Mouse (Mus musculus) liver, embryonic 13.5 days (tissue): ENCODE measurements around the gene Stard3. TPM values are rescaled to one million over a fixed set of nuclear protein-coding genes. Genes with fewer than 3 reads are reported as not detected.

ENCODE experiments used
- ATAC-seq: fragments of 200-750 bp; cut with Nextera tagmentation; 2 replicates; pipeline ENCODE4 v1.8.0; 2017; ENCODE audit warnings: low read depth, mild to moderate bottlenecking, moderate number of reproducible peaks, moderate library complexity
- DNase-seq: peaks from one replicate; pipeline ENCODE4 v3.0.0; 2022
- H3K27ac ChIP-seq: fragments of 300-500 bp; sonication (generic); 2 replicates; pipeline ENCODE4 v1.5.1; 2015; ENCODE audit warnings: moderate library complexity, mild to moderate bottlenecking, inconsistent platforms
- H3K27me3 ChIP-seq: fragments of 300-500 bp; sonication (generic); 2 replicates; pipeline ENCODE4 v1.6.1; 2015; ENCODE audit warnings: mild to moderate bottlenecking, inconsistent platforms
- H3K36me3 ChIP-seq: fragments of 300-500 bp; sonication (generic); 2 replicates; pipeline ENCODE4 v1.6.1; 2015; ENCODE audit warnings: mild to moderate bottlenecking, inconsistent platforms
- H3K4me1 ChIP-seq: fragments of 300-500 bp; sonication (generic); replicated peaks from 2 replicates; pipeline ENCODE4 v1.6.1; 2015; ENCODE audit warnings: inconsistent platforms
- H3K4me2 ChIP-seq: fragments of 300-500 bp; sonication (generic); 2 replicates; pipeline ENCODE4 v1.6.1; 2015; ENCODE audit warnings: inconsistent platforms, mild to moderate bottlenecking, moderate library complexity
- H3K4me3 ChIP-seq: fragments of 300-500 bp; sonication (generic); replicated peaks from 2 replicates; pipeline ENCODE4 v1.5.1; 2015; ENCODE audit warnings: mild to moderate bottlenecking, inconsistent platforms
- H3K9ac ChIP-seq: fragments of 300-500 bp; sonication (generic); 2 replicates; pipeline ENCODE4 v1.6.1; 2015; ENCODE audit warnings: mild to moderate bottlenecking, inconsistent platforms
- H3K9me3 ChIP-seq: fragments of 300-500 bp; sonication (generic); replicated peaks from 2 replicates; pipeline ENCODE4 v1.6.1; 2016; ENCODE audit warnings: inconsistent platforms
- WGBS: fragments of 180-500 bp; shearing (Covaris S2); methylation state at CpG from one replicate; pipeline ENCODE4 v1.1.7; 2015; ENCODE audit not compliant: insufficient replicate concordance; 5-methylcytosine and 5-hydroxymethylcytosine counted together
- polyA plus RNA-seq: library from polyadenylated mRNA; unstranded; fragments of >200 nt; fragmentation: Nextera tagmentation; extraction: Ambion mirVana; gene quantifications from 2 replicates; pipeline ENCODE4 v1.2.1, GENCODE M21; 2015

Gene Stard3
- polyA plus RNA-seq, 1 experiment from 2014 or later, result 14.1 TPM

GRCm38 (mm10) chr11:98340597-98340996 is 17.6 kb upstream of the Stard3 start:
- peaks cover 92% of the 10 kb centered on the region for H3K27me3 ChIP-seq
- WGBS, result 10% methylated on average over 4 of the region's 4 CpGs
- DNase-seq (no peak), ATAC-seq (no peak)
- no peak overlapping the region for H3K4me3 ChIP-seq
- H3K9ac ChIP-seq, result no peak overlapping the region
- H3K27ac ChIP-seq, result no peak overlapping the region
- H3K36me3 ChIP-seq, result no peaks in the 10 kb centered on the region
- no peaks in the 10 kb centered on the region for H3K9me3 ChIP-seq
- H3K4me1 ChIP-seq, result peaks cover 18% of the 10 kb centered on the region
- no peak overlapping the region for H3K4me2 ChIP-seq

GRCm38 (mm10) chr11:98341174-98341573 is 17.0 kb upstream of the Stard3 start:
- no peak for DNase-seq
- Histone ChIP-seq H3K27ac (no peak overlapping the region), H3K36me3 (no peaks in the 10 kb centered on the region), H3K9me3 (no peaks in the 10 kb centered on the region), H3K4me3 (no peak overlapping the region), H3K4me1 (peaks cover 18% of the 10 kb centered on the region), H3K27me3 (peaks cover 92% of the 10 kb centered on the region), H3K9ac (no peak overlapping the region), H3K4me2 (no peak overlapping the region)
- WGBS, result 43% methylated on average over 4 of the region's 4 CpGs
- ATAC-seq, result no peak

GRCm38 (mm10) chr11:98342000-98342945 is 15.9 kb upstream of the Stard3 start:
- Histone ChIP-seq H3K4me3 (no peak overlapping the region), H3K4me2 (peak overlapping the region; percentile 39; the same call in 1 of the 2 replicates), H3K27me3 (peaks cover 92% of the 10 kb centered on the region), H3K9me3 (no peaks in the 10 kb centered on the region), H3K9ac (no peak overlapping the region), H3K36me3 (no peaks in the 10 kb centered on the region), H3K27ac (no peak overlapping the region), H3K4me1 (peaks cover 18% of the 10 kb centered on the region)
- no peak for ATAC-seq
- peak; percentile 78 for DNase-seq
- WGBS, result 3% methylated on average over 29 of the region's 29 CpGs

GRCm38 (mm10) chr11:98345253-98345652 is 12.9 kb upstream of the Stard3 start:
- Histone ChIP-seq H3K27ac (no peak overlapping the region), H3K4me1 (peaks cover 17% of the 10 kb centered on the region), H3K9ac (no peak overlapping the region), H3K4me3 (no peak overlapping the region), H3K9me3 (no peaks in the 10 kb centered on the region), H3K36me3 (no peaks in the 10 kb centered on the region), H3K27me3 (peaks cover 92% of the 10 kb centered on the region), H3K4me2 (peak overlapping the region; percentile 19; the same call in 1 of the 2 replicates)
- ATAC-seq (no peak), DNase-seq (peak; percentile 48)
- 2% methylated on average over 14 of the region's 14 CpGs for WGBS

- no peak for DNase-seq
- no peak overlapping the region for H3K27ac ChIP-seq
- no peak overlapping the region for H3K9ac ChIP-seq
- no peaks in the 10 kb centered on the region for H3K9me3 ChIP-seq
- WGBS, result 18% methylated on average over 9 of the region's 9 CpGs
- H3K4me3 ChIP-seq, result no peak overlapping the region
- H3K4me2 ChIP-seq, result no peak overlapping the region
- peaks cover 94% of the 10 kb centered on the region for H3K27me3 ChIP-seq
- no peaks in the 10 kb centered on the region for H3K36me3 ChIP-seq
- no peak for ATAC-seq
- peaks cover 17% of the 10 kb centered on the region for H3K4me1 ChIP-seq
Measured at GRCm38 (mm10) chr11:98346168-98346567, 12.0 kb upstream of the Stard3 start.

- no peak overlapping the region for H3K27ac ChIP-seq
- WGBS, result 10% methylated on average over 11 of the region's 12 CpGs
- H3K36me3 ChIP-seq, result no peaks in the 10 kb centered on the region
- no peak overlapping the region for H3K4me3 ChIP-seq
- H3K4me1 ChIP-seq, result peaks cover 12% of the 10 kb centered on the region
- no peaks in the 10 kb centered on the region for H3K9me3 ChIP-seq
- ATAC-seq, result no peak
- no peak overlapping the region for H3K4me2 ChIP-seq
- DNase-seq, result no peak
- H3K27me3 ChIP-seq, result peaks cover 94% of the 10 kb centered on the region
- no peak overlapping the region for H3K9ac ChIP-seq
Measured at GRCm38 (mm10) chr11:98347385-98348082, 10.6 kb upstream of the Stard3 start.

GRCm38 (mm10) chr11:98348083-98348961 is 9.8 kb upstream of the Stard3 start, which contains the start of gene Ppp1r1b:
Ppp1r1b (plus strand) TSS chr11:98348404.
- ATAC-seq, result no peak
- peaks cover 97% of the 10 kb centered on the region for H3K27me3 ChIP-seq
- 3% methylated on average over 55 of the region's 55 CpGs for WGBS
- H3K27ac ChIP-seq, result no peak within 1 kb of the TSS
- no peak for DNase-seq
- no peak within 1 kb of the TSS for H3K9ac ChIP-seq
- no peaks in the 10 kb centered on the region for H3K36me3 ChIP-seq
- no peaks in the 10 kb centered on the region for H3K9me3 ChIP-seq
- peak within 1 kb of the TSS; percentile 59 for H3K4me2 ChIP-seq
- H3K4me1 ChIP-seq, result 0 out of 2 replicates have a peak, but pooled peaks cover 9% of the 10 kb centered on the region
- H3K4me3 ChIP-seq, result peak within 1 kb of the TSS; percentile 40

- Histone ChIP-seq H3K4me1 (0 out of 2 replicates have a peak, but pooled peaks cover 9% of the 10 kb centered on the region), H3K36me3 (no peaks in the 10 kb centered on the region), H3K9ac (no peak overlapping the region), H3K4me2 (peak overlapping the region; percentile 59; the same call in 1 of the 2 replicates), H3K9me3 (no peaks in the 10 kb centered on the region), H3K27ac (no peak overlapping the region), H3K4me3 (no peak overlapping the region), H3K27me3 (peaks cover 97% of the 10 kb centered on the region)
- ATAC-seq (no peak), DNase-seq (no peak)
- WGBS, result 5% methylated on average over 9 of the region's 9 CpGs
Measured at GRCm38 (mm10) chr11:98349308-98349707, 8.9 kb upstream of the Stard3 start.

- Histone ChIP-seq H3K27me3 (peaks cover 80% of the 10 kb centered on the region), H3K9ac (no peak overlapping the region), H3K4me1 (peaks cover 26% of the 10 kb centered on the region), H3K9me3 (no peaks in the 10 kb centered on the region), H3K4me2 (no peak overlapping the region), H3K4me3 (no peak overlapping the region), H3K27ac (no peak overlapping the region), H3K36me3 (no peaks in the 10 kb centered on the region)
- DNase-seq (no peak), ATAC-seq (no peak)
- WGBS, result 63% methylated on average over 18 of the region's 18 CpGs
Measured at GRCm38 (mm10) chr11:98352272-98352990, 5.7 kb upstream of the Stard3 start.

- 35% methylated on average over 8 of the region's 8 CpGs for WGBS
- no peaks in the 10 kb centered on the region for H3K36me3 ChIP-seq
- H3K27ac ChIP-seq, result no peak overlapping the region
Measured at GRCm38 (mm10) chr11:98353651-98354211, 4.4 kb upstream of the Stard3 start.

More at GRCm38 (mm10) chr11:98353651-98354211, 4.4 kb upstream of the Stard3 start:
- H3K4me2 ChIP-seq, result no peak overlapping the region
- ATAC-seq (no peak), DNase-seq (no peak)
- H3K27me3 ChIP-seq, result peaks cover 67% of the 10 kb centered on the region
- no peak overlapping the region for H3K9ac ChIP-seq
- H3K4me1 ChIP-seq, result peaks cover 27% of the 10 kb centered on the region
- no peaks in the 10 kb centered on the region for H3K9me3 ChIP-seq
- no peak overlapping the region for H3K4me3 ChIP-seq
